Mouse (Mus musculus) erythroid progenitor cell, adult 5-6 weeks (primary cell): ENCODE measurements around the gene Mad1l1. TPM values are rescaled to one million over a fixed set of nuclear protein-coding genes. Genes with fewer than 3 reads are reported as not detected.

ENCODE experiments used
- ATAC-seq: replicated peaks from 2 replicates; pipeline ENCODE4 v1.8.0; 2016; ENCODE audit warnings: moderate number of reproducible peaks, mild to moderate bottlenecking, moderate TSS enrichment, inconsistent platforms; ENCODE audit not compliant: poor library complexity, low FRiP score, severe bottlenecking
- total RNA-seq, 2 experiments: library from RNA; stranded (forward) in 1 of 2; stranded (reverse) in 1 of 2; fragments of 150-400 nt in 1 of 2; fragments of 186-747, 209-891 nt in 1 of 2; gene quantifications; 2 replicates each; pipeline versions ENCODE4 v1.2.3 to v1.2.4; 2015 to 2017; ENCODE audit warnings: low replicate concordance in 2 of 2

Gene Mad1l1
- total RNA-seq, 2 experiments from 2014 or later, result 29.3 to 113 TPM

- no peak for ATAC-seq
Measured at GRCm38 (mm10) chr5:140264825-140265575, 56.4 kb downstream of the Mad1l1 start.

DNA sequence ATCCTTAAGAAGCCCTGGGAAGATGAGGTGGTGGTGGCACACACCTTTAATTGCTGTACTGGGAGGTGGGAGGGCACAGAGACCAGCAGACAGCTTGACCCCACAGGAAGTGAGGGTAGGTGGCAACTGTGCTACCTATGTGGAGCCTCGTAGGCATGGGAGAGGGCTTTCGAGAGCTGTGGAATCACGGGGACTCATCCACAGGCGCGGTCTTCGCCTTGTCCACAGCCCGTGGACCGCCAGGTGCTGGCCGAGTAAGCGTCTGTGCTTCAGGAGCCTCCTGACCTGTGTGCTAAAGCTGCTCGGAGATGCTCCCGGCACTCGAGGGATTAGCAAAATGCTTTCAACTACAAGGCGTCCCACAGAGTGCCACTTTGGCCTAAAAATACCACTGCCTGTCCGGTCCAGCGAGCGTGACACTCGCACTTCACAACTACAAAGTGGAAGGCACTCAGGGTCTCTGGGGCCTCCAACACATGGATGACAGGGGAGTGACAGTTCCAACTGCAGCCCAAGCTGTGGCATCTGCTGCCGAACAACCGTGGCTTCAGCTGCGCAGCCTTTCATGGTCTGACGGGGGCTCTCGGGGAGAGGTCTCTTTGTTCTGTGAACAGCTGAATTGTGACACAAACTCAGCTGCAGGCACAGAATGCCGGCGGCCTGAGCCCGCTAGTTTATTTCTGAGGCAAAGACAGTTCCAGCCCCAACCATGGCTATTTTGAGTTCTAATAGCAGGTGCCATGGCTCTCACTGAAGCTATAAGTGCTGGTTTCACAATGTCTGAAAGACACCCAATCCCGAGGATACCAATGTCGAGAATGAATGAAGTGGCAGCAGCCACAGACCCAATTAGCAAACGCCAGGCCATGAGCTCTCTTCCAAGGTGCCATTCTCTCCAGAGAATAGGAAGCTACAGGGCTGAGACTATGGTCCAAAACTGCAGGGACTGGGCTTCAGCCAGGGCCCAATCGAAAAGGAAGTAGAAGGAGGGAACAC is 57.3 kb downstream of the Mad1l1 start:
- ATAC-seq, result no peak

DNA sequence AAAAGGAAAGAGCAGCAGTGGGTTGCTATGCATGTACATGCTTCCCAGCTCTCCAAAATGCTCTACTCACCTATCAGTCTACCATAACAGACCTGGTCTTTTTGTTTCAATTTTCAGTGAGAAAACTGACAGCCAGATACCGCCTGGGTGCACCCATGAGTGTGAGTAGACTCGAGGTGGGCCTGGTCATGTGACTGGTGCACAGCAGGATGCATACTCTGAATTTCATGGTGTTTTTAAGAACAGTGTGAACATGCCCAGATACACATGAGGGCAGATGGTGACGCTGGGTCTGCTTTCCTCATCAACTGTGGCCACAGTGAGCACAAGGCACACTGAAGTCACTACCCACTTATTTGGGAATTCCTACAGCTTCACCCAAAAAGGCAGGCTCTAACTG is 59.0 kb downstream of the Mad1l1 start:
- ATAC-seq, result no peak

DNA sequence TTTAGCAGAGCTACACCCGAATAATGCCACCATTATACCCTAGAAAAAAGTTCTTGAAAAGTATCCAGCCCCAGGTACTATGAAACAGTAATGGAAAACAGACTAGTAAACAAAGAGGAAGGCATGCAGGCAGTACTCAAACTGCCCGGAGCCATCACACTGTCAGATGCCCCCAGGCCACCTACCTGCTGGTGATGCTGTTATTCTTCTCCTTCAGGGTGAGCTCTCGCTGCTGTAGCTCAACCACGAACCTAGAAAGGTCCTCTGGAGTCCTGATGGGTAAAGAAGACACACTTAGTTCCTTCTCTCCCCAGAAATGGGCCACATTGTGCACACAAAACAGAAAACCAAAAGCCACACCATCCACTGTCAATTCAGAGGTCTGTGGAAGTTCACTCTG is 60.0 kb downstream of the Mad1l1 start:
- ATAC-seq, result no peak

GRCm38 (mm10) chr5:140258633-140259032 is 62.7 kb downstream of the Mad1l1 start:
- no peak for ATAC-seq

- ATAC-seq, result no peak
Measured at GRCm38 (mm10) chr5:140258035-140258434, 63.3 kb downstream of the Mad1l1 start.

GRCm38 (mm10) chr5:140257439-140257838 is 63.9 kb downstream of the Mad1l1 start:
- ATAC-seq, result no peak

- ATAC-seq, result no peak
Measured at GRCm38 (mm10) chr5:140256685-140257084, 64.7 kb downstream of the Mad1l1 start.

DNA sequence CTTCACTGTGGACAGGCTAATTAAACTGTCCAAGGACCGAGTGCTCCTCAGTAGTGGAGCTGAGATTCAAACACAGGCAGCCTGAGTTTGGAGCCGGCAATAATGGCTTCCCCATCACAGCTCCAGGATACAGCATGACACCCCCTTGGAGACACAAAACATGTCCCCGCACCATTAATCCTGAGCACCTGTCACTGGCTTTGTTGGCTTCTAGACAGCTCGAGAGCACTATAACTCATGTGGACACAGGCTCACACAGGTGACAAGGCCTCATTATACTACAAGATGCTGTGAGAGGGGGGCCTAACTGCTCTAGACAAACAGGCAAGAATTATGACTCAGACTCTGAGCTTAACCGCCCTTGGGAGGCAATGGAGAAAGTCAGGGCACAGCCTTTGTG is 66.1 kb downstream of the Mad1l1 start:
- ATAC-seq, result no peak

GRCm38 (mm10) chr5:140254656-140255055 is 66.7 kb downstream of the Mad1l1 start:
- ATAC-seq, result no peak

- no peak for ATAC-seq
Measured at GRCm38 (mm10) chr5:140251989-140252388, 69.4 kb downstream of the Mad1l1 start.

DNA sequence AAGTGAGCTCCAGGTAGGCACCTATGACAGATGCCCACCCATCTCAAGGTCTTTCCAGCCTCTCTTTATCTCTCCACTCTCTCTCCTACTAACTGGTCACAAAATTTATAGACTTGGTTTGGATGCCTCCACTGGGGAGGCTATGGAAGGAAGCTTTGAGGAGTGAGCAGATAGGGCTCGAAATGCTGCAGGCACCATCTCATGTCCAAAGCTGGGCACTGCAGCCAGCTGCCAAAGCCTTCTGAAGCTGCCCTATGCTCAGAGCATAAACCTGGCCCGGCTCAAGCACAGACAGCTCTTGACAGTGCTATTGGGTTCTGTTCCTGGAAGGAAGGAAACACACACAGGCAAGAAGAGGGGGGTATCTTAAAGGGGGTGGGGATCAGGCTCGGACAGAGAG is 71.0 kb downstream of the Mad1l1 start:
- ATAC-seq, result no peak

GRCm38 (mm10) chr5:140249359-140250062 is 71.8 kb downstream of the Mad1l1 start:
- no peak for ATAC-seq

DNA sequence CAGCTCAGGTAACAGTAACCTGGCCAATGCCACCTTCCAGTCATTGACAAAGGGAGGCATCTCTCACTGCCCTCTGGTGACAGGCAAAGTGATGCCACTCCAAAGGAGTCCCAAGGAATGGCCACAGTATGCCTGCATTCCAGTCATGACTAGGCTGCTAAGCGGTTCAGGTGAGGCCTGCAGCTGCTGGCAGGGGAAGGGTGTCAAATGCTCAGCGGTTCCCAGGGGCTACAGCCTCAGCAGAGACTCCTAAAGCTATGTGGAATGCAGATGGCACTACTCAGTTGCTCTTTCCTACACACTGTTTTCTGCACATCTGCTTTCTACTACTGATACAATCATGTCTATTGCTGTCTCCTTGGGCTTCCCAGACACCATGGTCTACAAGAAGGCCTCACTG is 73.3 kb downstream of the Mad1l1 start:
- no peak for ATAC-seq

GRCm38 (mm10) chr5:140240235-140240634 is 81.1 kb downstream of the Mad1l1 start:
- ATAC-seq, result no peak

DNA sequence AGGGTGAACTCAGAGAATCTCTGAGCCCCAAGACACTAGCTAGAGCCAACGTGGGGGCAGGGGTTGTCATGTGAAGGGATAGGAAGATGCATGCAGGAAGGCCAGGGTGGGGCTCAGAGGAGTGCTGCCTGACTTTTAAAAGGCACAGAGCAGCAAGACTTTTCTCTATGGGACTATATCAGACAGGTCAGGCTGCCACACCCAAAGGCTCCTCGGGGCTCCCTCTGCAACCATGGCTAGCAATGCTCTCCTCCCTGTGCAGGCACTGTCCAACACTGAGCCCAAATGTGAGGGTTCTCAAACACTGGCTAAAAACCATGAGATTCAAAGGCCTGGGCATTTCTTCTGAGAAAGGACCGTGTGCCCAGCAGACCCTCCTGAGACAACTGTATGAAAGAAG is 82.5 kb downstream of the Mad1l1 start:
- no peak for ATAC-seq

GRCm38 (mm10) chr5:140230818-140231217 is 90.5 kb downstream of the Mad1l1 start:
- no peak for ATAC-seq

DNA sequence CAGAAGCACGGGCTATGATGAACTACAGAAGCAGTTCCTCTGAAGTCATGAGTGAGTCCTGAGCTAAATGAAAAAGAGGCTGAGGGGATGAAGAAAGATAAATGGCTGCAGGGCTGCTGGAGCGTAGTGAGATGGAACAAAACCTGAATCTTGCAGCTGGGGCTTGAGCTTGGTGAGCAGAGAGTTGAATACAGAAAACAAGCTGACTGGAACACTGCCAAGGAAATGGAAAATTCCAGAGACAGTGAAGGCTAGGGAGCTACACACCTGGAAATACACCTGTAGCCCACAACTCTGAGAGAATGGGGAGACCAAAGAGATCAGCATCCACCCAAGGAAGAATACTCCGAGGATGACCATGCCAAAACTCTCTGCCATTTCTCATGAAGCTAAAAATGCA is 93.0 kb downstream of the Mad1l1 start:
- no peak for ATAC-seq

DNA sequence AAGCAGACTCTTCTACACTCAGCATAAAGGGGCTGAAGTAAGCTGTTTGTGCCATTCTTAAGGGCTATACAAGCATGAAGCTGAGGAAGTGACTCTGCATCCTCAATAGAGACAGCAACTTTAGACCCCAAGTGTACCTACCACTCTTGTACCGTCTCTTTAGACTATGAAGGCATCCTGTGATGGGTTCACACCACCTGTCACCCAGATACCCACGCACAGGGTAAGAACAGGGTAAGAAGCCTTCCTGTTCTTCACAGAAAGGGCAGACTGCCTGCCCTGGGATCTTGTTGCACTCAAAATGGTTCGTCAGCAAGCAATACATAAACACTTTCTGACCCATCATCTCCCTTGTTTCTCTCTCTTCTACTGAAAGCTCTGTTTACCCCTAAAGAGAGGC is 94.5 kb downstream of the Mad1l1 start:
- ATAC-seq, result no peak

GRCm38 (mm10) chr5:140225881-140226280 is 95.5 kb downstream of the Mad1l1 start:
- ATAC-seq, result no peak
